Mouse (Mus musculus) megakaryocyte, embryonic 14.5 days (primary cell): Measurements from ENCODE around the gene Ccl26.

Experiments used
- FLI1 ChIP-seq: IDR thresholded peaks from 2 replicates; pipeline ENCODE4 v1.6.1; 2012; ENCODE audit warnings: low read length, inconsistent platforms, mixed read lengths
- GATA1 ChIP-seq: IDR thresholded peaks from 3 replicates; pipeline ENCODE4 v1.6.1; 2012; ENCODE audit warnings: mixed read lengths, low read length, inconsistent platforms, borderline replicate concordance

GRCm38 (mm10) chr5:135576055-135576454, 12.7 kb upstream of the Ccl26 start:
- TF ChIP-seq GATA1 (no peak), FLI1 (no peak)
